Mouse (Mus musculus) R1 (cell line): Measurements from ENCODE around the gene Adprhl2.

Experiments used
- DNase-seq: peaks from one replicate; pipeline ENCODE4 v3.0.0-alpha.2; 2018; ENCODE audit warnings: low read depth, low spot score

Adprhl2 gene

DNA sequence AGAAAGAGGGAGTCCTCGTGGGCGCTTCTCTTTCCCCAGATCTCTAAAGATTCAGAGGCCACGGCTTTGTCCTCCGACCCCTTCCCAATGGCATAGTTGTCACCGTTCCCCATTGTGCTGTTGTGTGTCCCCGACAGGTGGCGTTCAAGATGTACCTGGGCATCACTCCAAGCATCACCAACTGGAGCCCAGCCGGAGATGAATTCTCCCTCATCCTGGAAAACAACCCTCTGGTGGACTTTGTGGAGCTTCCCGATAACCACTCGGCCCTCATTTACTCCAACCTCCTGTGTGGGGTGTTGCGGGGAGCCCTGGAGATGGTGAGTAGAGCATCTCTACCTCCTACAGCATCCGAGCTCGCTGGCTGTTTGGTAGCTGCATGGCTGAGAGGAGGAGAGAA, 47.8 kb downstream of the Adprhl2 start:
- peak; percentile 24 for DNase-seq

DNA sequence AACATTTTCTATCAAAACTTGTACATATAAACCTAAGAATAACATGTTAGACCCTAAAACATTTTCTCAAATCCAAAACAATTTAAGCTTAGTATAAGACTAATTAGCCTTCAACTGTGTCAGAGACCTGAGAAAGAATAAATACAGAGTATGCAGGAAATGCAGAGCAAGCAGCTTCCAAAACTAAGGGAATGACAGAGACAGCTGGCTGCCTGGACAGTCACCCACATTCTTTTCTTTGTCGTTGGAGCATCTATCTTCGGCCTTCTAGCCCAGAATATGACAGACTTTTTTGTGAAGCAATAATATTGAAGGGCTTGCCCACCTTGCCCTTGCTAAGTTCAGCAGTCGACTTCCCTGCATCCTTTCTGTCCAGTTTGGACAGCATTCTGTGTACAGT, 52.2 kb downstream of the Adprhl2 start:
- no peak for DNase-seq
